Mouse (Mus musculus) heart, adult 11 months (tissue): ENCODE measurements around the gene Mllt6.

Source experiments
- DNase-seq: peaks from one replicate; pipeline ENCODE4 v3.0.0; 2022

The Mllt6 gene

GRCm38 (mm10) chr11:97669268-97669667 is 6.1 kb downstream of the Mllt6 start:
- DNase-seq = peak; percentile 92

- peak; percentile 97 for DNase-seq
These were observed 6.6 kb downstream of the Mllt6 start for GRCm38 (mm10) chr11:97669829-97670228.

- peak; percentile 91 for DNase-seq
These were observed 7.3 kb downstream of the Mllt6 start for GRCm38 (mm10) chr11:97670234-97671176.

GRCm38 (mm10) chr11:97671177-97671527 is 7.9 kb downstream of the Mllt6 start:
- no peak for DNase-seq

- no peak for DNase-seq
These were observed 9.9 kb downstream of the Mllt6 start for GRCm38 (mm10) chr11:97673148-97673547.

GRCm38 (mm10) chr11:97676050-97676754 is 13.0 kb downstream of the Mllt6 start:
- no peak for DNase-seq

- DNase-seq = no peak
These were observed 14.2 kb downstream of the Mllt6 start for GRCm38 (mm10) chr11:97677381-97677780.

- DNase-seq = no peak
These were observed 14.6 kb downstream of the Mllt6 start for GRCm38 (mm10) chr11:97677842-97678241.

- DNase-seq = no peak
These were observed 15.1 kb downstream of the Mllt6 start for GRCm38 (mm10) chr11:97678301-97678700.

GRCm38 (mm10) chr11:97680430-97680829 is 17.2 kb downstream of the Mllt6 start:
- DNase-seq = no peak

- no peak for DNase-seq
These were observed 19.4 kb downstream of the Mllt6 start for GRCm38 (mm10) chr11:97682504-97683055.

GRCm38 (mm10) chr11:97684063-97684680 is 21.0 kb downstream of the Mllt6 start:
- peak; percentile 94 for DNase-seq

GRCm38 (mm10) chr11:97684766-97685165 is 21.6 kb downstream of the Mllt6 start:
- peak; percentile 97 for DNase-seq

GRCm38 (mm10) chr11:97685613-97686321 is 22.6 kb downstream of the Mllt6 start, which contains the start of gene Cisd3:
Cisd3 (plus strand) TSS chr11:97685826.
- peak; percentile 100 for DNase-seq

- DNase-seq = peak; percentile 95
These were observed 23.2 kb downstream of the Mllt6 start for GRCm38 (mm10) chr11:97686322-97686908.

- no peak for DNase-seq
These were observed 23.8 kb downstream of the Mllt6 start for GRCm38 (mm10) chr11:97687061-97687460.

GRCm38 (mm10) chr11:97689861-97690260 is 26.6 kb downstream of the Mllt6 start:
- DNase-seq = peak; percentile 96

- DNase-seq = peak; percentile 91
These were observed 31.2 kb downstream of the Mllt6 start for GRCm38 (mm10) chr11:97694435-97694834.

- peak; percentile 92 for DNase-seq
These were observed 31.9 kb downstream of the Mllt6 start for GRCm38 (mm10) chr11:97694921-97695711.

- peak; percentile 87 for DNase-seq
These were observed 32.6 kb downstream of the Mllt6 start for GRCm38 (mm10) chr11:97695712-97696401.
